Mouse (Mus musculus): ENCODE results near the gene Ccl3. TPM values are rescaled to one million over a fixed set of nuclear protein-coding genes. Genes with fewer than 3 reads are reported as not detected.
A peak's percentile ranks its signal among the peaks of the same experiment; 100 is the strongest.

Gene Ccl3
- polyA plus RNA-seq, 1 experiment from 2014 or later: 2.4 TPM

DNA sequence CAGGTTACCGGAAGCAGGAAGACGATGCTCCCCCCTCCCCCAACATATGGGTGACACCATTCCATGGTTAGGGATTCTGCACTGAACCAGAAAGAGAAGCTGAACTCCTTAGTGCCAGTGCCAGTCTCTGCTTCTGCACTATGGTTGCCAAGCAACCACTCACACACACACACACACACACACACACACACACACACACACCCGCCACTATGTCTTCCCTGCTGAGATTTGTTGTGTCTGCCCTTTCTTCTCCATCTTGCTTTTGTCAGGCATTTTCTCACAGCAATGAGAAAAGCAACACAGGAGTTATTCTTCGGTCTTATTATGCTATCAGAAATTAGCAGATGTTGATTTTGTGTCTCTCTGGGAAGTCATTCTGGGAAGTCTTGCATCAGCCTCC is 14.7 kb downstream of the Ccl3 start:
- no peak overlapping the region for H3K4me3 ChIP-seq (replicated peaks; ENCODE audit: low read depth, low read length)
- H3K27me3 ChIP-seq (ENCODE audit: control insufficient read depth, insufficient read depth, low read length): no peaks in the 10 kb centered on the region
- H3K4me1 ChIP-seq (ENCODE audit: control insufficient read depth, insufficient read depth, low read length): no peaks in the 10 kb centered on the region
- no peak overlapping the region for H3K27ac ChIP-seq (replicated peaks; ENCODE audit: low read depth, low read length)
- no peaks in the 10 kb centered on the region for H3K36me3 ChIP-seq (ENCODE audit: control insufficient read depth, insufficient read depth, low read length)
- 39% methylated on average over 4 of the region's 4 CpGs for WGBS
- H3K9ac ChIP-seq (replicated peaks; ENCODE audit: low read length): no peak overlapping the region
- peak; percentile 39 for DNase-seq
- no peaks in the 10 kb centered on the region for H3K9me3 ChIP-seq (ENCODE audit: control insufficient read depth, low read length)
- ATAC-seq (ENCODE audit: low FRiP score, low TSS enrichment): no peak
- H3K4me2 ChIP-seq (ENCODE audit: low read length): no peak overlapping the region

DNA sequence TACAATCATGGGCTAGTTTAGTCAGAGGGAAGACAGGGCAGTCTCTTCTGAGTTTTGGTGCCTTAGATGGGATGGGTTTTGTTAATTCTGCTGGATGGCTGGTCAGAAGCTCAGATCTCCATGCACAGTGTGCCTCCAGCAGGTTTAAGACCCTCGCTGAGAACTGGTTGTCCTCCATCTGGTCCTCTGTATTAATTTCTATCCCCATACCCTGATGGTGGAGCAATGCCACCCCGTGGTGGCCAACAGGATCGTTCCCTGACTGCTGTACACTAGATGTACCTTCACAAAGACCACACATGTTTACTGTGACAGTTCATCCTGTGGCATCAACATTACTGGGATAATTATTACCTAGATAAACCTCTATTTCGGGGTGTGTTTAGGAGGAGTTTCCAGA is 16.4 kb downstream of the Ccl3 start:
- no peak for DNase-seq

DNA sequence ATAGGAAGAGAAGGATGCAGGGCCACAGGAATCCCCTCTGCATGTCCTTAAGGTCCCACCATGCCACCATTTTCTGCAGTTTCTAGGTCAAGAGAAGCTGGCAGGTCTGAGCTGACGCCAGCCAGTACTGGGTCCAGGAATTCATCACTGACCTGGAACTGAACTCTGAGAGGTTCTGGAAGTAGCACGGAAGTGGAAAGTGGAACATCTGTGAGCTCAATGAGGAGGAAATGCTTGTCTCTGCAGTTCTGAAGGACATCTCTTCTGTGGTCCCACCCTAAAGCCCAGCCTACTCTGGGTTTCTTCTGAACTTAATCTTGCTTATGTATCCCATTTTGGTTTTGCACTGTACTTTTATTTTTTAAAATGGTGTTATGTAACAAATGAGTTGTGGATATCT is 18.1 kb downstream of the Ccl3 start:
- Histone ChIP-seq H3K4me2 (ENCODE audit: low read length) (no peak overlapping the region), H3K9me3 (ENCODE audit: control insufficient read depth, low read length) (no peaks in the 10 kb centered on the region), H3K4me3 (replicated peaks; ENCODE audit: low read depth, low read length) (no peak overlapping the region), H3K27ac (replicated peaks; ENCODE audit: low read depth, low read length) (no peak overlapping the region), H3K4me1 (ENCODE audit: control insufficient read depth, insufficient read depth, low read length) (no peaks in the 10 kb centered on the region), H3K36me3 (ENCODE audit: control insufficient read depth, insufficient read depth, low read length) (no peaks in the 10 kb centered on the region), H3K27me3 (ENCODE audit: control insufficient read depth, insufficient read depth, low read length) (no peaks in the 10 kb centered on the region), H3K9ac (replicated peaks; ENCODE audit: low read length) (no peak overlapping the region)
- ATAC-seq (ENCODE audit: low FRiP score, low TSS enrichment): no peak
- 94% methylated on average over 2 of the region's 2 CpGs for WGBS
- no peak for DNase-seq

More for the DNA sequence above, 16.4 kb downstream of the Ccl3 start:
- H3K4me1 ChIP-seq (ENCODE audit: control insufficient read depth, insufficient read depth, low read length): no peaks in the 10 kb centered on the region
- no peaks in the 10 kb centered on the region for H3K27me3 ChIP-seq (ENCODE audit: control insufficient read depth, insufficient read depth, low read length)
- no peak for ATAC-seq (ENCODE audit: low FRiP score, low TSS enrichment)
- H3K27ac ChIP-seq (replicated peaks; ENCODE audit: low read depth, low read length): no peak overlapping the region
- 69% methylated on average over 4 of the region's 4 CpGs for WGBS
- no peak overlapping the region for H3K4me2 ChIP-seq (ENCODE audit: low read length)
- H3K4me3 ChIP-seq (replicated peaks; ENCODE audit: low read depth, low read length): no peak overlapping the region
- no peaks in the 10 kb centered on the region for H3K36me3 ChIP-seq (ENCODE audit: control insufficient read depth, insufficient read depth, low read length)
- no peak overlapping the region for H3K9ac ChIP-seq (replicated peaks; ENCODE audit: low read length)
- H3K9me3 ChIP-seq (ENCODE audit: control insufficient read depth, low read length): no peaks in the 10 kb centered on the region

DNA sequence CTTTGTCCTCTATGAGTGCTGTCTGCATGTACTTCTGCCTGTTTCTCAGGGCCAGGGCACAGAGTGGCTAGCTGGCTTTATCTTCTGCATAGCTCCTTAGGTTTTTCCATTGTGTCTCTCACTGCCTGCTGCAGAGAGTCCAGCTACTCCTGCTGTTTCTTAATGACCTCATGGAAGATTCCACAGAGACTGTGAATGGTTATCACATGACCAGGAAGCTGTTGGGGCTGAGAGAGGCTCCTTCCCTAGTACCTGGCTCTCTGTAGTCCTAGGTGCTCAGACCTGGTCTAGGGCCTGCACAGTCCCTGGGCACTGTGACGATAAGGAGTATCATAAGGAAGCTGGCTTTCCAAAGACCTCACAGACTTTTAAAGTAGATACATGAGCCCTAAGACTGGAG is 18.5 kb downstream of the Ccl3 start:
- ATAC-seq (ENCODE audit: low FRiP score, low TSS enrichment) (no peak), DNase-seq (no peak)
- Histone ChIP-seq H3K9me3 (ENCODE audit: control insufficient read depth, low read length) (no peaks in the 10 kb centered on the region), H3K4me1 (ENCODE audit: control insufficient read depth, insufficient read depth, low read length) (no peaks in the 10 kb centered on the region), H3K4me2 (ENCODE audit: low read length) (no peak overlapping the region), H3K9ac (replicated peaks; ENCODE audit: low read length) (no peak overlapping the region), H3K27me3 (ENCODE audit: control insufficient read depth, insufficient read depth, low read length) (no peaks in the 10 kb centered on the region), H3K36me3 (ENCODE audit: control insufficient read depth, insufficient read depth, low read length) (no peaks in the 10 kb centered on the region), H3K27ac (replicated peaks; ENCODE audit: low read depth, low read length) (no peak overlapping the region), H3K4me3 (replicated peaks; ENCODE audit: low read depth, low read length) (no peak overlapping the region)
- 94% methylated on average over 1 of the region's 1 CpGs for WGBS

DNA sequence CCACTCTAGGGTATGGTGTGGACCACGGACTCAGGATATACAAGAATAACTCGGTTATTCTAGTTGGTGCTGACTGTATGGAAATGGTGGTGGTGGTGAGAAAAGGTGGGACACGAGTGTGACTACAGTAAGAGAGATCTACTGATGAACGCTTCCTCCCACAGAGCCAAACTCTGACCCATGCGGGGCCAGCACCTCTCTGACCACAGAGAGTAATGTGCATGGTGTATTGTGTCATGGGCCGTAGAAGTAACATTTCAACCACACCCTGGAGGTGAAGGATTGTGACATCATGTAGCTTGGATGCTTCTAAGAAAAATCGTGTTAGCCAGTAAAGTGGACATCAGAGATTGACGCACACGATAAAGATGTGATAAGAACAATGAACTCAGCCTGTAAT is 20.3 kb downstream of the Ccl3 start:
- Histone ChIP-seq H3K4me1 (ENCODE audit: control insufficient read depth, insufficient read depth, low read length) (no peaks in the 10 kb centered on the region), H3K36me3 (ENCODE audit: control insufficient read depth, insufficient read depth, low read length) (no peaks in the 10 kb centered on the region), H3K27ac (replicated peaks; ENCODE audit: low read depth, low read length) (no peak overlapping the region), H3K9me3 (ENCODE audit: control insufficient read depth, low read length) (no peaks in the 10 kb centered on the region), H3K4me3 (replicated peaks; ENCODE audit: low read depth, low read length) (no peak overlapping the region), H3K27me3 (ENCODE audit: control insufficient read depth, insufficient read depth, low read length) (no peaks in the 10 kb centered on the region), H3K4me2 (ENCODE audit: low read length) (no peak overlapping the region), H3K9ac (replicated peaks; ENCODE audit: low read length) (no peak overlapping the region)
- DNase-seq (no peak), ATAC-seq (ENCODE audit: low FRiP score, low TSS enrichment) (no peak)
- WGBS: 89% methylated on average over 9 of the region's 9 CpGs

DNA sequence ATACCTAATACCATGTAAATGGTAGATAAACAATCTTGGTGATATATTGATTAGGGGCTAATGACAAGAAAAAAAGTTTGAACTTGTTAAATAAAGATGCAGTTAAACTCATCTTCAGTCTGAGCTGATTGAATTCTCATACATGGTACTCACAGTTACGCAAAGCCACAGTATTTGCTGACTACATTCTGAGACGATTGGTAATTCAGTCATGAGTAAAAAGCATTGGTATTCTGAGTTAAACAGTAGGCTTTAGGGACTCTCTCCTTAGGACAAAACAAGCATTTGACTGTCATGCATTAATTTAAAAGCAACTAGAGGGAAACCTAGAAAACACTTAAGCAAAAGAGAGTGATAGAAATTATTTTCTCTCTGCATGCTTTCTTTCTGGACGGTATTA is 25.6 kb downstream of the Ccl3 start:
- Histone ChIP-seq H3K36me3 (ENCODE audit: control insufficient read depth, insufficient read depth, low read length) (no peaks in the 10 kb centered on the region), H3K9ac (replicated peaks; ENCODE audit: low read length) (no peak overlapping the region), H3K4me3 (replicated peaks; ENCODE audit: low read depth, low read length) (no peak overlapping the region), H3K9me3 (ENCODE audit: control insufficient read depth, low read length) (no peaks in the 10 kb centered on the region), H3K4me1 (ENCODE audit: control insufficient read depth, insufficient read depth, low read length) (no peaks in the 10 kb centered on the region), H3K27me3 (ENCODE audit: control insufficient read depth, insufficient read depth, low read length) (no peaks in the 10 kb centered on the region), H3K27ac (replicated peaks; ENCODE audit: low read depth, low read length) (no peak overlapping the region), H3K4me2 (ENCODE audit: low read length) (no peak overlapping the region)
- WGBS: 89% methylated on average over 3 of the region's 3 CpGs
- ATAC-seq (ENCODE audit: low FRiP score, low TSS enrichment) (no peak), DNase-seq (no peak)

DNA sequence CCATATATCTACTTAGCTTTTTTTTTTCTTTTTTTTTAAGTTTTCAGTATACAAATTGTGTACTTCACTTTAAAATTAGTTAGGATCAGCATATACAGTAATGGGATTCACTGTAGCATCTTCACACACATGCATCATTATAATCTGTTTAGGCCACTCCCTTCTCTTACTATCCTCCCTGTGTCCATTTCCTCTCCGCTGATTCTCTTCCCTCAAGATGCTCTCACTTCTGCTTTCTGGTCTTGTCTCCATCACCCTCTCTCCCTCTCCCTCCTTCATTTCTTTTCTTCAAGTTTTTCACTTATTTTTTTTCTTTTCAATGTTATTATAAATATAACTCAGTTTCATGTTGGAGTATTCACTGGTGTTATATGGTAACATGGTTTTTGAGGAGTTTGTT is 30.1 kb downstream of the Ccl3 start:
- ATAC-seq (ENCODE audit: low FRiP score, low TSS enrichment) (no peak), DNase-seq (no peak)
- Histone ChIP-seq H3K27me3 (ENCODE audit: control insufficient read depth, insufficient read depth, low read length) (no peaks in the 10 kb centered on the region), H3K27ac (replicated peaks; ENCODE audit: low read depth, low read length) (no peak overlapping the region), H3K4me3 (replicated peaks; ENCODE audit: low read depth, low read length) (no peak overlapping the region), H3K36me3 (ENCODE audit: control insufficient read depth, insufficient read depth, low read length) (no peaks in the 10 kb centered on the region), H3K4me1 (ENCODE audit: control insufficient read depth, insufficient read depth, low read length) (no peaks in the 10 kb centered on the region), H3K4me2 (ENCODE audit: low read length) (no peak overlapping the region), H3K9ac (replicated peaks; ENCODE audit: low read length) (no peak overlapping the region), H3K9me3 (ENCODE audit: control insufficient read depth, low read length) (no peaks in the 10 kb centered on the region)
- WGBS: 94% methylated on average over 1 of the region's 1 CpGs

DNA sequence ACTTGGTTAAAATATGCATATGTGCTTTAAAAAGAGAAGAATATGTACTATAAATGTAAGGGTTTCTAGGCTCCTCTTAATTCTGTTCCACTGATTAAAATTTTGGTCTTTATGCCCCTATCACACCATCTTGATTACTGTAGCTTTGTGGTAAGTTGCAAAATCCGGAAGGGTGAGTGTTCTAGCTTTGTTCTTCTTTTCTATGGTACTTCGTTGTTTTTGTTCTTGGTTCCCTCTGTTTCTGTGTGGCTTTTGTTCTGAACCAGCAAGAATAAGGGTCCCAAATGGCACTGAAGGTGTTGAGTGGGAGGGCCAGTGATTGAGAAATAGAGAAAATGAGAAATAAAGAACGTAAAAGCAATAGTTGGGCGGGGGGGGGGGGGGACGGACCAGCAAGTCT is 30.9 kb downstream of the Ccl3 start:
- H3K36me3 ChIP-seq (ENCODE audit: control insufficient read depth, insufficient read depth, low read length): no peaks in the 10 kb centered on the region
- ATAC-seq (ENCODE audit: low FRiP score, low TSS enrichment): no peak
- no peak overlapping the region for H3K4me2 ChIP-seq (ENCODE audit: low read length)

DNA sequence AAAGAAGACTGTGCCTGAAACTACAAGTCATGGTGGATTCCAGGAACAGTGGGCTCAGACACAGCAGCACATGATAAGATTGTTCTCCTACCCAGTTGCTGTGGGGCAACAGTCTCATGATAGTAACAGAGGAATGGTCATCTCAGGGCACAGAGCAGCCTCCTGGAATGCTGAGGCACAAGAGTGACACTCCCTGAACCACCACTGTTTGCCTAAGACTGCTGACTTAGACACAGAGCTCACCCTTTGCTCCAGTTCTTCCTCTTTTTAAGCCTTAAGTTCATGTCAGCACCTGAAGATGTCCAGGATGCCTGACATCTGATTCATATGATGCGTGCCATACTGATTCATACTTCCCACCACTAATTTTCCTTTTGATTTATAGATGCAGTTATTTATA is 32.6 kb downstream of the Ccl3 start:
- H3K4me2 ChIP-seq (ENCODE audit: low read length): no peak overlapping the region
- WGBS: 94% methylated on average over 1 of the region's 1 CpGs
- no peak overlapping the region for H3K9ac ChIP-seq (replicated peaks; ENCODE audit: low read length)
- ATAC-seq (ENCODE audit: low FRiP score, low TSS enrichment) (no peak), DNase-seq (no peak)
- H3K36me3 ChIP-seq (ENCODE audit: control insufficient read depth, insufficient read depth, low read length): no peaks in the 10 kb centered on the region
- no peaks in the 10 kb centered on the region for H3K9me3 ChIP-seq (ENCODE audit: control insufficient read depth, low read length)
- H3K4me1 ChIP-seq (ENCODE audit: control insufficient read depth, insufficient read depth, low read length): no peaks in the 10 kb centered on the region
- no peak overlapping the region for H3K4me3 ChIP-seq (replicated peaks; ENCODE audit: low read depth, low read length)
- H3K27ac ChIP-seq (replicated peaks; ENCODE audit: low read depth, low read length): no peak overlapping the region
- H3K27me3 ChIP-seq (ENCODE audit: control insufficient read depth, insufficient read depth, low read length): no peaks in the 10 kb centered on the region

More for the DNA sequence above, 30.9 kb downstream of the Ccl3 start:
- Histone ChIP-seq H3K9ac (replicated peaks; ENCODE audit: low read length) (no peak overlapping the region), H3K27ac (replicated peaks; ENCODE audit: low read depth, low read length) (no peak overlapping the region), H3K27me3 (ENCODE audit: control insufficient read depth, insufficient read depth, low read length) (no peaks in the 10 kb centered on the region), H3K9me3 (ENCODE audit: control insufficient read depth, low read length) (no peaks in the 10 kb centered on the region), H3K4me3 (replicated peaks; ENCODE audit: low read depth, low read length) (no peak overlapping the region), H3K4me1 (ENCODE audit: control insufficient read depth, insufficient read depth, low read length) (no peaks in the 10 kb centered on the region)
- 55% methylated on average over 5 of the region's 5 CpGs for WGBS
- DNase-seq: no peak

Data from midbrain, embryonic 14.5 days (tissue).